Mouse (Mus musculus): ENCODE results near the gene Aox4.

DNA sequence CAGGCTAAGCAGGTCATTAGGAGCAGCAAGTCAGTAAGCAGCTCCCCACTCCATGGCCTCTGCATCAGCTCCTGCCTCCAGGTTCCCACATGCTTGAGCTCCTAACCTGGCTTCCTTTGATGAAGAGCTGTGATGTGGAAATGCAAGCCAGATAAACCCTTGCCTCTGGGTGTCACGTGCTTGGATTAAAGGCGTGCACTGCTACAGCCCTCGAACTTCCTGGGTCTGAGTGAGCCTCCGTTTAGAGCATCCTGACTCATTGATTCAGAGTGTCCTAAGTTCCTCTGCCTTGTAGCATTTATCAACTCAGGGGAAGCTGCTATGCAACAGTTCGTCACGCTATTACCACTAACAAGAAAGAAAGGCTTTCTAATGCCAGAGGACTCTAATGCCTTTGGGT, 105.3 kb downstream of the Aox4 start:
- TF ChIP-seq MAX (IDR thresholded peaks at IDR 0.05; ENCODE audit: low read depth), result no peak
- no peak for TF ChIP-seq POLR2A (IDR thresholded peaks at IDR 0.05; ENCODE audit: insufficient read length, low read depth)
- TF ChIP-seq USF1 (IDR thresholded peaks at IDR 0.05; ENCODE audit: low read depth), result no peak
